ENCODE assay signal across 12 mouse cellular contexts in genomic region chr4:130913511-130913910, GRCm38 (mm10). TPM values are rescaled to one million over a fixed set of nuclear protein-coding genes. Genes with fewer than 3 reads are reported as not detected.
DNase-seq lines count a peak whose midpoint lies in the region; ATAC-seq and TF ChIP-seq lines count a peak whose summit lies in the region.
"Had no signal": no experiment of that assay in that cellular context is flagged by ENCODE, and none has a peak within 500 bp of the region (broad histone marks: within the 10 kb centered on the region; RNA-seq: fewer than 3 reads in every experiment).

No protein-coding gene starts in this region.

- ATAC-seq in midbrain, embryonic 15.5 days (replicated peaks) = no peak
- ATAC-seq in limb, embryonic 11.5 days (ENCODE audit: insufficient number of reproducible peaks, low FRiP score, low TSS enrichment, low read depth) = no peak
- ATAC-seq in megakaryocyte-erythroid progenitor cell, adult 5-6 weeks (replicated peaks; ENCODE audit: low FRiP score, low TSS enrichment, poor library complexity, severe bottlenecking) = no peak

- DNase-seq in heart, adult 2 months = no peak
- no peak for DNase-seq in heart, postnatal 10 days
- DNase-seq in midbrain, embryonic 10.5 days (ENCODE audit: low spot score) = no peak
- DNase-seq in limb, embryonic 11.5 days (ENCODE audit: low spot score) = no peak
- no peak for DNase-seq in urinary bladder, postnatal 10 days (ENCODE audit: low spot score)
- DNase-seq: kidney, postnatal 4 days; right cerebral cortex, postnatal 4 days had no signal

- intact Hi-C loops in heart, adult 2 months (cut with DNase I) = no loop called here
- intact Hi-C loops in heart, postnatal 10 days (cut with DNase I) = no loop called here

- no peak overlapping the region for H3K4me3 ChIP-seq in heart, adult 2 months
- H3K4me3 ChIP-seq in midbrain, embryonic 10.5 days = 0 out of 2 replicates have a peak overlapping the region, but pooled peaks have one; percentile 9
- H3K4me3 ChIP-seq in midbrain, embryonic 15.5 days = no peak overlapping the region
- no peak overlapping the region for H3K4me3 ChIP-seq in limb, embryonic 11.5 days (ENCODE audit: low read depth, low read length)
- peak overlapping the region; percentile 74 for H3K4me3 ChIP-seq in small intestine, adult 2 months (ENCODE audit: low read depth, low read length)
- H3K4me3 ChIP-seq: hindbrain, embryonic 15.5 days had no signal

- TF ChIP-seq POLR2A in heart, adult 2 months (IDR thresholded peaks at IDR 0.05; ENCODE audit: insufficient read depth, low read depth, low read length) = no peak
- no peak for TF ChIP-seq POLR2A in small intestine, adult 2 months (IDR thresholded peaks at IDR 0.05; ENCODE audit: low read depth, low read length)

- H3K36me3 ChIP-seq in heart, adult 2 months (ENCODE audit: control insufficient read depth, insufficient read depth, low read length) = no peaks in the 10 kb centered on the region
- no peaks in the 10 kb centered on the region for H3K36me3 ChIP-seq in midbrain, embryonic 10.5 days
- H3K36me3 ChIP-seq in midbrain, embryonic 15.5 days (replicated peaks) = no peaks in the 10 kb centered on the region
- H3K36me3 ChIP-seq in limb, embryonic 11.5 days (ENCODE audit: control insufficient read depth, insufficient read depth, low read length) = no peaks in the 10 kb centered on the region
- H3K36me3 ChIP-seq in small intestine, adult 2 months (ENCODE audit: control insufficient read depth, insufficient read depth, low read length) = no peaks in the 10 kb centered on the region
- H3K36me3 ChIP-seq: hindbrain, embryonic 15.5 days had no signal

- TF ChIP-seq EP300 in heart, adult 2 months (IDR thresholded peaks at IDR 0.05; ENCODE audit: insufficient read depth, low read depth, low read length) = no peak

- H3K4me1 ChIP-seq in heart, adult 2 months (ENCODE audit: control insufficient read depth, insufficient read depth, low read length) = no peaks in the 10 kb centered on the region
- peaks cover 42% of the 10 kb centered on the region for H3K4me1 ChIP-seq in midbrain, embryonic 10.5 days
- 0 out of 2 replicates have a peak, but pooled peaks cover 3% of the 10 kb centered on the region for H3K4me1 ChIP-seq in midbrain, embryonic 15.5 days
- H3K4me1 ChIP-seq in limb, embryonic 11.5 days (ENCODE audit: control insufficient read depth, insufficient read depth, low read length) = 0 out of 2 replicates have a peak, but pooled peaks cover 7% of the 10 kb centered on the region
- no peaks in the 10 kb centered on the region; the same call in 1 of the 2 replicates for H3K4me1 ChIP-seq in small intestine, adult 2 months (ENCODE audit: control insufficient read depth, insufficient read depth, insufficient read length, low read length)
- H3K4me1 ChIP-seq: hindbrain, embryonic 15.5 days had no signal

- WGBS in heart, adult 2 months = 76% methylated on average over 3 of the region's 3 CpGs
- WGBS in midbrain, embryonic 10.5 days = 83% methylated on average over 3 of the region's 3 CpGs
- WGBS in midbrain, embryonic 15.5 days = 81% methylated on average over 3 of the region's 3 CpGs
- 86% methylated on average over 3 of the region's 3 CpGs for WGBS in limb, embryonic 11.5 days
- 45% methylated on average over 3 of the region's 3 CpGs for WGBS in small intestine, adult 2 months

- H3K27ac ChIP-seq in heart, adult 2 months = no peak overlapping the region
- peak overlapping the region; percentile 53 for H3K27ac ChIP-seq in midbrain, embryonic 10.5 days (replicated peaks)
- no peak overlapping the region for H3K27ac ChIP-seq in midbrain, embryonic 15.5 days
- H3K27ac ChIP-seq in limb, embryonic 11.5 days (replicated peaks; ENCODE audit: low read depth, low read length) = no peak overlapping the region
- H3K27ac ChIP-seq in small intestine, adult 2 months (ENCODE audit: insufficient read depth, low read depth, low read length) = peak overlapping the region; percentile 87
- H3K27ac ChIP-seq: hindbrain, embryonic 15.5 days had no signal

- no peaks in the 10 kb centered on the region for H3K27me3 ChIP-seq in heart, adult 2 months (ENCODE audit: control insufficient read depth, insufficient read depth, low read length)
- H3K27me3 ChIP-seq in midbrain, embryonic 10.5 days (ENCODE audit: low read depth, poor library complexity, severe bottlenecking) = no peaks in the 10 kb centered on the region
- H3K27me3 ChIP-seq in midbrain, embryonic 15.5 days (replicated peaks) = no peaks in the 10 kb centered on the region
- no peaks in the 10 kb centered on the region for H3K27me3 ChIP-seq in limb, embryonic 11.5 days (ENCODE audit: control insufficient read depth, insufficient read depth, low read length)
- H3K27me3 ChIP-seq in small intestine, adult 2 months (ENCODE audit: control insufficient read depth, insufficient read depth, low read length) = no peaks in the 10 kb centered on the region
- H3K27me3 ChIP-seq: hindbrain, embryonic 15.5 days had no signal

- no peak overlapping the region for H3K4me2 ChIP-seq in midbrain, embryonic 15.5 days
- no peak overlapping the region for H3K4me2 ChIP-seq in limb, embryonic 11.5 days (ENCODE audit: low read depth, severe bottlenecking)
- H3K4me2 ChIP-seq: hindbrain, embryonic 15.5 days had no signal

- H3K9me3 ChIP-seq in midbrain, embryonic 10.5 days (replicated peaks) = no peaks in the 10 kb centered on the region
- H3K9me3 ChIP-seq in midbrain, embryonic 15.5 days = no peaks in the 10 kb centered on the region
- no peaks in the 10 kb centered on the region for H3K9me3 ChIP-seq in limb, embryonic 11.5 days (ENCODE audit: control insufficient read depth, low read length)
- H3K9me3 ChIP-seq: hindbrain, embryonic 15.5 days had no signal

- H3K9ac ChIP-seq in heart, adult 2 months (ENCODE audit: low read depth, low read length) = peak overlapping the region; percentile 25; the same call in 1 of the 2 replicates
- H3K9ac ChIP-seq in midbrain, embryonic 15.5 days = no peak overlapping the region
- peak overlapping the region; percentile 24; the same call in 1 of the 2 replicates for H3K9ac ChIP-seq in limb, embryonic 11.5 days (ENCODE audit: low read length)
- H3K9ac ChIP-seq: hindbrain, embryonic 15.5 days had no signal

- H3K79me2 ChIP-seq in heart, adult 2 months (replicated peaks; ENCODE audit: control insufficient read depth, insufficient read depth, low read length) = no peaks in the 10 kb centered on the region

- no peak for TF ChIP-seq CTCF in heart, adult 2 months (IDR thresholded peaks at IDR 0.05)
- no peak for TF ChIP-seq CTCF in small intestine, adult 2 months (IDR thresholded peaks at IDR 0.05; ENCODE audit: extremely low read depth, insufficient read length, insufficient replicate concordance, low read depth, low read length)

RNA-seq across cellular contexts. Expression of gene Laptm5, which starts 0.6 kb away (rescaled TPM):
- 10 to 100 TPM; 15.5 to 22.8 TPM for total RNA-seq in heart, adult 2 months (2021)
- 44.1 and 59.4 TPM in 2 replicates for polyA plus RNA-seq in heart, adult 2 months (2012; rRNA removed)
- total RNA-seq in heart, postnatal 10 days (2021) = 10 to 100 TPM; 13.9 to 16.9 TPM
- polyA plus RNA-seq in midbrain, embryonic 10.5 days (2016; fragmentation: Nextera tagmentation; extraction: Ambion mirVana) = 16.7 and 22.9 TPM in 2 replicates
- polyA plus RNA-seq in midbrain, embryonic 15.5 days (2015; fragmentation: Nextera tagmentation; extraction: Ambion mirVana) = 28.4 and 32.8 TPM in 2 replicates
- polyA plus RNA-seq in limb, embryonic 11.5 days (2014; fragmentation: Nextera tagmentation; extraction: Ambion mirVana) = 18.7 and 18.8 TPM in 2 replicates
- polyA plus RNA-seq in small intestine, adult 2 months (2012; rRNA removed) = 56.1 and 79.0 TPM in 2 replicates
- 111 and 132 TPM in 2 replicates for total RNA-seq in megakaryocyte-erythroid progenitor cell, adult 5-6 weeks (2014; fragmentation: Nextera tagmentation)
- total RNA-seq in megakaryocyte-erythroid progenitor cell, adult 5-6 weeks (2017) = 33.5 and 41.8 TPM in 2 replicates

RNA-seq across cellular contexts. Expression of gene Matn1, which starts 30.7 kb away (rescaled TPM):
- total RNA-seq in heart, adult 2 months (2021) = not detected
- polyA plus RNA-seq in heart, adult 2 months (2012; rRNA removed) = 0.10 TPM in 1 of 2 replicates, not detected in the other
- not detected for total RNA-seq in heart, postnatal 10 days (2021)
- polyA plus RNA-seq in midbrain, embryonic 10.5 days (2016; fragmentation: Nextera tagmentation; extraction: Ambion mirVana) = not detected in 2 replicates
- polyA plus RNA-seq in midbrain, embryonic 15.5 days (2015; fragmentation: Nextera tagmentation; extraction: Ambion mirVana) = 0.24 and 0.32 TPM in 2 replicates
- 1.6 and 2.0 TPM in 2 replicates for polyA plus RNA-seq in limb, embryonic 11.5 days (2014; fragmentation: Nextera tagmentation; extraction: Ambion mirVana)
- 0.05 TPM in 1 of 2 replicates, not detected in the other for polyA plus RNA-seq in small intestine, adult 2 months (2012; rRNA removed)
- not detected in 2 replicates for total RNA-seq in megakaryocyte-erythroid progenitor cell, adult 5-6 weeks (2014; fragmentation: Nextera tagmentation)
- total RNA-seq in megakaryocyte-erythroid progenitor cell, adult 5-6 weeks (2017) = not detected in 2 replicates
- polyA plus RNA-seq: neural tube, embryonic 11.5 days had no signal

Comparison
In these comparisons a context has a peak if more than half of its experiments do, and no peak if none do; other contexts are left out.
1. H3K27ac ChIP-seq: peak in midbrain, embryonic 10.5 days (single experiment) and small intestine, adult 2 months (single experiment); none in heart, adult 2 months (single experiment), midbrain, embryonic 15.5 days (single experiment) and limb, embryonic 11.5 days (single experiment).
2. H3K4me3 ChIP-seq: peak in midbrain, embryonic 10.5 days (single experiment) and small intestine, adult 2 months (single experiment); none in heart, adult 2 months (single experiment), midbrain, embryonic 15.5 days (single experiment) and limb, embryonic 11.5 days (single experiment).